Mouse (Mus musculus) stomach, postnatal 0 days (tissue): ENCODE results near the gene Jak2.

Experiments used
- CTCF ChIP-seq: IDR thresholded peaks from 2 replicates; pipeline ENCODE4 v1.5.1; 2016; ENCODE audit warnings: antibody characterized with exemption, low read depth, mild to moderate bottlenecking, moderate library complexity
- EP300 ChIP-seq: optimal IDR thresholded peaks from 2 replicates; pipeline ENCODE3; 2016; ENCODE audit warnings: antibody characterized with exemption

DNA sequence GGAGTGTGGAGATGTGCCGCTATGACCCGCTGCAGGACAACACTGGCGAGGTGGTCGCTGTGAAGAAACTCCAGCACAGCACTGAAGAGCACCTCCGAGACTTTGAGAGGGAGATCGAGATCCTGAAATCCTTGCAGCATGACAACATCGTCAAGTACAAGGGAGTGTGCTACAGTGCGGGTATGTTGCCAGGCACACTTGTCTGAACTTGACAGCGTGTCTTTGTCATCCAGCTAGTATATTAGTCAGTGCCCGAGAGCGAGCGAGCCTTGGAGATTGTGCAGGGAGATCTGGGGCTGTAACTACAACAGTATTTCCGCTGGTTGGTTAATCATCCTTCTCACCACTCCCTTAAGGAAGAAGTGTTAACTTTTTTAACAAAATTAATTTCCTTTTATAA is 49.3 kb downstream of the Jak2 start:
- no peak for TF ChIP-seq CTCF
- no peak for TF ChIP-seq EP300
